Mouse (Mus musculus) lung, postnatal 25 days (tissue): ENCODE data around the gene Hdac9.

Experiments
- DNase-seq: peaks from one replicate; pipeline ENCODE4 v3.0.0; 2022; ENCODE audit warnings: low spot score

Gene Hdac9

DNA sequence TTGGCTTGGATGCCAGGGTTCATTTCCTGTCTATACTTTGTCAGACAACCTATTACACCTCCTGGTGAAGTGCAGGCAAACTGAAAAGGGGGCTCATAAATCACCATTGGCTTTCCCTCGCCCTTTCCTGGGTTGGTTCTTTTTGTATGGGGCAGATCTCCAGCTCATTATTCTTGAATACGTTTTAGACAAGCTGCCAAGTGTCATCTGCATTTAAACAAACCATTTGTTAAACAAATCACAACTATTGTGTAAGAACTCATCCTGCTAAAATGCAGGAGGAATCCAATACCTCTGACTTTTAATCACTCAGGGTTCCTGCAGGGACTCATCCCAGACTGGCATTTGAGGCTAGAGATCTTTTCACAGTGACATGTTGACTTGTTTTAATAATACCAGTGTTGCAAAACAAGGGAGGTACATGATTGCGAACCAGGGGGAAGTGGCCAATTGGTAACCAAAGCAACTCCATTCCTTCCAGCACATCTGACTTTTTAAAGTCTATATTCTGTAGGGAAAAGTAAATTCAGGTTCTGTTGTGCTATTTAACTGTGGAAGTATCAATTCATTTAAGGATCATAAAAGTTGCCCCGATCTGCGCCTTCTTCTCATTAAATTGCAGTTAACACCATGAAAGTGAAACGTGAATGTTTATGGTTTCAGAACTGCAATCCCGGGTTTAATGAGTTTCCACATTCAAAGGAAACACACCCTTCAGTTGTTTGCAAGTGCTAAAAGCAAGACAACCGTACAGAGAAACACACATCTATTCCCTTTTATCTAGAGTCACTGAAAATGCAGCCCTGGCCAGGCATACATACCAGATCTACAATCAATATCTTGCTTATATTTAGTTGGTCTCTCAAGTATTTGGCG is 696.6 kb downstream of the Hdac9 start:
- no peak for DNase-seq

DNA sequence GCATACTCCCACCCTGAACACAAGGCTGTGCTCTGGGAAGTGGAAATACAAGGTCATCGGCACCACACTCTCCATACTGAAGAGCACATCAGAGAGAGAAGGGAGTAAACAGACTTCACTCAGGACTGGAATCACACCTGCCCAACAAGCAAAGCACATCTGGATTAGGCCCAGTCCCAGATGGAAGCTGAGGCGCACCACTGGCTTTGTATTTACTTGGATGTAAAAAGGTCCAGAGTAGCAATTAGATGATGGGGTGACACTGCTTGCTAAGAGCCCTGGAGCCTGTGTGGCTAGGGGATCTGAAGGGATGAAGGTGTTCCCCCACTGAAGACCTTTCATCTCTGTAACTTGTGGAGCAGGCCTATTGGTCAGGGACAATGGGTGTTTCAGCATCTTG is 698.3 kb downstream of the Hdac9 start:
- no peak for DNase-seq

DNA sequence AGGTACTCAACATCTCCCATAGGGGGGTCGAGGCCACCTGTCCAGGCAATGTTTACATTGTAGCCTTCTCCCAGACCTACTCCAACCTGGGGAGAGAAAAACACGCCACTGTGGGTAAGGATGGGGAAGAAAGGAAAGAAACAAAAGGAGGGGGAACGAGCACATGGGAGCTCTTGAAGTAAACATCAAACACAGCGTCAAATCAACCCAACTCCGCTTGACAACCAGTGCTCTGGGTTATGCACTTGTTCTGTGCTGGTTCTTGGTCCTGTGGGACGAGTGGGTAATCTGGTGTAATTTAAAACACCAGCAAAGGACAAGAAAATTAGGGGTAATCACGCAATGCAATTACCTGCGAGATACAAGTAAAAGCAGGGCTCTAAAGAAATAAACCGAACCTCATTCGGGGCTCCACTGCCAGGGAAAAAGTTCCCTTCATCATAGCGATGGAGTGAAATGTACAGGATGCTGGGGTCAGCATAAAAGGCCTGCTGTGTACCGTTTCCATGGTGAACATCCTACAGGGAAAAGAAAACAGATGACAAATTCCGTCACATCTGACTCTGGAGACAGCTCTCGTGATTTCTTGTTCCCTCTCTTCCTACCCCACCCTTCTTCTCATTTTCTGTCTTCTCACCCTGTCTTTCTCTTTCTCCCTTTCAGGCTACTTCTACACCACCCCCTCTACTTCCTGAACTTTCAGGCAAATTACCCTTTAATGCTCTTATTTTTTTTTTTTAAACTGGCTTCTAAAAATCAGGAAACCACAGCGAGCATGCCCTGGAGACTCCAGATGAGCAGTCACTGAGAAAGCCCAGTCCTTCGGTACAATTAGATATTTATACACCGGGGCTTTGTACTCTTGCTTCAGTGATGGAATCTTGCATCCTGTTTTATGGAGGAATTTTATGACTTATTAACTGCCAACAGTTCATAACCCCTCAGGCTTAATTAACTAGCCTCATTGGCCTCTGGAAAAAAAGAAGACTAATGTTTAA is 701.6 kb downstream of the Hdac9 start:
- no peak for DNase-seq

DNA sequence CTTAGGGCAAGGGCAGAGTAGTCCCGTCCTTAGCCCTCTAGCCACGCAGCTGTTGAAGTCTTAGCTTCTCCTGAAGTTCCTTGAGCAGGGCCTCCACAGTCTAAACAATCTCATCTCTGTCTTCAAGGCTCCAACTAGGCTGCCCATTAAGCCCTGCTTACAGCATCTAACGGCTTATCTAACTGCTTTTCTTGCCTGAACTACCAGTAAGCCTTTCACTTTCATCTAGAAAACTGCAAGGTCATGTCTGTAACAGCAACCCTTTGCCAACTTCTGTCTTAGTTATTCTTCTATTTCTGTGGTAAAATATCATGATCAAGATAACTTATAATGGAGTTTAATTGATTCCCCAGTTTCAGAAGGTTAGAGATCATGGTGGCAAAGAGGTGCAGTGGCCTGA is 704.7 kb downstream of the Hdac9 start:
- DNase-seq: no peak

DNA sequence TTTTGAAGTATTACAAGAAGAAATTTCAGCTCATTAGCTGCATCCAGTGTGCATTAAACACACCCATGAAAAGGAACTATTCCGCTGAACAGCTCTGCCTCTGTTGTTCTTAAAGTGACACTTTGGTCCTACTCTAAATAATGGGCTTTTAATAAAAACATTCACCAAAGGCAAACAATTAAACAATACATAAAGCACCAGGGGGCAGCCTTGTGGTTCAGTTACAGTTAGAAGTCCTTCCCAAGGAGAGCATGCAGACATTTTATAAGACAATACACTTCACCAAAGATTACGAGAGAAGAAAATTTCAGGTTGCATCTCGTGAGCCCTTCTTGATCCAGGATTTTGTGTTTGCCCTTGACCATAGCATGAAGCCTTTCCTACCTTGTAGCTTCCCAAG is 715.4 kb downstream of the Hdac9 start:
- no peak for DNase-seq

DNA sequence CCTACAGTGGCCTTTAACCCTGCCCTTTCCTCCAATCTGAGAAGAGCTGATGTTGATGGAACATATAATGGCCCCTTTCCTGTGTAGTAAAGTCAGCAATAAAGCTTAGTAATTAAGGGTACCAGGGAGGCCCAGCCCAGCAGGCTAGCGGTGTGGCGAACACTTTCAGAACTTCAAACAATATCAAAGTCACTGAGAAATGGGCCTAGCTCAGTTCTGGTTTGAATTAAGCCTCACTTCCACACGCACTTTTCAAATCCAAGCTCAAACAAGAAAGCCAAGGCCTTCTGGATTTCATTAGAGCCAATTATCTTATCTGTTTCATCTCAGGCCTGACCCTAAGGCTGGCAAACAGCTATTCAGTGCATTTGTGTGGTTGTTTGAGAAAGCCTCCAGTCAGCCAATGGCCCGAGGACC is 716.9 kb downstream of the Hdac9 start:
- no peak for DNase-seq

DNA sequence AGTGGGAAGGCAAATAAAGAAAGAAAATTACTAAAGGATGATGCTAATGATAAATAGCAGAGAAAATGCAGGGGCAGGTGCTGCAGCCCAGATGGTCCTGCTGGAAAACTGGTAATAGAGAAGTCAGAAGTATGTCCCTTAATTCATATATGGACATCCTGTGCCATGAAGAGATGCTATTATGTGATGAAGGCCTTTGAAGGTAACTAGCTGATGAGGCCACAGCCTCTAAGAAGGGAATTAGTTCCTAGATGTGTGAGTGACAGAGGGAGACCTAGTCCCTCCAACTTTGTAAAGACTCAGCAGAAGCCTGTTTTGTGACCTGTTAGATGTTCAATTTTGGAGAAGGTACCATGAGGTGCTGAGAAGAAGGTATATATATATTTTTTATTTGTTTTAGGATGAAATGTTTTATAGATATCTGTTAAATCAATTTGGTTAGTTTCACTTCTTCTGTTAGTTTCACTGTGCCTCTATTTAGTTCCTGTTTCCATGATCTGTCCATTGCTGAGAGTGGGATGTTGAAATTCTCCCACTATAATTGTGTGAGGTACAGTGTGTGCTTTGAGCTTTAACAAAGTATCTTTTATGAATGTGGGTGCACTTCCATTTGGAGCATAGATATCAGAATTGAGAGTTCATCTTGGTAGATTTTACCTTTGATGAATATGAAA is 721.6 kb downstream of the Hdac9 start:
- peak; percentile 5 for DNase-seq

DNA sequence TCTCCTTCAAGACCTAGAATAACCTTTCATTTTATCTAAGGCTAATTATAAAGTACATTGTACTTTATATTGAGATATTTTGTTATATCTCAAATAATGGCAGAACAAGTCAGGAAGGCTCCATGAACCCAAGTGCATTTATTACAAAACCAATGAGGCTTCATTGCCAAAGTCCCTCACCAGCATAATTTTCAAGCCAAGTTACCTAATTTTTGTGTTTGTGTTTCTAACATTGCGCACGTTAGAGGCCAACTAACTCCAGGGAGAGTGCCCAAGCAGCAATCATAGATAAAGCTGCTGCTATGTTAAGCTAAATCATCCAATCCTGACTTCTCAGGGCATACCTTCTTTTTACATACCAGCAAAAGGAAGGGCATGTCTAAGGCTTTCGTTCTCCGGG is 722.8 kb downstream of the Hdac9 start:
- DNase-seq: no peak

DNA sequence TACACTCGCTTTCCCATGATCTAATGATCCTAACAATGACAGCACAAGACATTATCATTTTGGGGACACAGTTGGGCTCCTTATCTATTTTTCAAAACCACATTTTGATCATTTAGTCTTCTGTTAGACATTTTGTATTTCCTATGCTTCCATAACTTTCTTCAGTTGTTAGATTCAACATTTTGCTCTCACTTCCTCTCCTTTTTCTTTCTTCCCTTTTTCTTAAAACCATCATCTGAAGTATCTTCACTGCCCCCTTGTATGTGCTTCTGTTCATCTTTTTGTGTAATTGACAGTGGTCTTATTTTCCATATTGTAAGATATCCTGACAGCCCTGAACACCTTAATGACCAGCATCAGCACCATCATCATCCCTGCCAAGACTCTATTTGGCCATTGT is 725.6 kb downstream of the Hdac9 start:
- DNase-seq: no peak

DNA sequence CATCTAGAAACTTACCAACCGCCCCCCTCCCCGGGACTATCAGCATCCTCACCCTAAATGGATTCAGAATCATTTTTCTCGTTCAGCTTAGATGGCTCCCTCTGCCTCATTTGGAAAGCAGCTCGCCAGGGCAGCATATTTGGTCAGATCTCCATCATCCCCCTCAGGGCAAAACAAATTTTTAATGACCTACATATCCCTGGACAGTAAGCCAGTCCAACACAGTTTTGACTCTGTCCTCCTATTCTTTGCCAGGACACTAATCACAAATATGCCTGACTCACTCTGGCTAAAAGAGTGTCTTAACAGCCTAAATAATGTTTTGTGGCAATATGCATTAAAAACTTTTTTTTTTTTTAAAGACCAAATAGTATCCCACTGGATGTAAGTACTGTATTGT is 738.0 kb downstream of the Hdac9 start:
- DNase-seq: no peak

DNA sequence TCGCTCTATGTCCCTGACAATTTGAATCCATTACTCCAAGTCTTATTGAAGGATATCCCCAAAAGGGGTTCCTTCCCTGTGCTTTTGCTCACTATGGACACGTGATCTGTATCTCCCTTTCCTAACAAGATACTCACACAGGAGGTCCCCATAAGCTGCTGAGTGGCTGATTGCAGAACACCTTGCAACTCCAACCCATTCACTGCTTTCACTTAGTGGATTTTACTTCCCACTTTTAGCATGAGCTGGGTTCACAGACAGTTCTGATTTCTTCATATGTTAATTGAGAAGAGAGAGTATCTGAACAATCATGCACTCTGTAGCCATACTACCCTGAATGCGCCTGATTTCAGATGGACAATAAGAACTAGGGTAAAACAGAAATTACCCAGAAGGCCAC is 740.1 kb downstream of the Hdac9 start:
- no peak for DNase-seq

DNA sequence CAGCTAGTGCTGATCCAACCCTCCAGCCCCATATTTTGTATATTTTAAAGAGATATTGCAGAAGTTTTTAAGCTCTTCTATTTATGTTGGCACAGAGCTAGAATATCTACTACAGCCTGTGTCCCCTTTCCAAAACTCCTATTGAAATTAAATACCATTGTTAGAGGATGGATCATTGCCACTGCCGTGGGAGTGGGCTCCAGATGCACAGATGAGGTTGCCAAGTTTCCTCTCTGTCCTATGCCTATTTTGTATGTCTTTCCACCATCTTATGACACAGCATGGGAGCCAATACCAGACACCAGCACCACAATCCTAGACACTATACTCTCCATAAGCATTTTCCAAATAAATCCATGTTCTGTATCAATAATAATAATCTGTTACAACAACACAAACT is 743.9 kb downstream of the Hdac9 start:
- DNase-seq: no peak

DNA sequence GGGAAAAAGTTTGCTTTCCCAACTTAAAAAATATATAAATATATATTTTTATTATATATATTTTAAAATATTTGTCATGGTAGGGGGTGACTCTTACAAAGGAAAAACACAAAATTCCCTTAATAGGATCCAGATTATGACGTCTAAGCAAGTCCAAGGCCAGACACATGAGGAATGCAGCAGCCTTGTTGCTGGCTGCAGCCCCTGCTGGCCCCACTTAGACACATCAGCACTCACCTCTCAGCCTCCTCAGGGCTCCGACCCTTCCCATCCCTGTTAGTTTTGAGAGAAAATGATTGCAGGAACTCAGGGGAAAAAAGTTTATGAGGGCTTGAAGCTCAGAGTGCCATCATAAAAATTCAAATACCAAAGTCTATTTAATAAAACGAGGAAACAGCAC is 746.3 kb downstream of the Hdac9 start:
- DNase-seq: no peak

DNA sequence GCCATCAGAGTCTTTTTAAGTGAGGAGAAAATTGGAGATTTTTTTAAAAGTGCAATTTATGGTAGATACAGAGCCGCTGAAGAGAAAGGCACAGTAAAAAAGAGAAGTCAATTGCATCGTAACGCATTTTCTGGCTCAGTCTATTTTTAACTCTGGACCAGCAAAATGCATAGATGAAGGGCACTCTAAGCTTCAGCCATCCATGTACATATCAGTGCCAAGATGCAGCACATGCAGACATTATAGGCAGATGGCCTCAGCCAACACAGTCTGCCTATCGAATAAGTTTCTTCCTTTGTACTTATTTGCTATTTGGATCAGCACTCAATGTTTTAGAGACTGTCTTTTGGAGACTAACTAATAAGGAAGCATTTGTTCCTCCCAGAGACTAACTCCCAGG is 751.2 kb downstream of the Hdac9 start:
- DNase-seq: no peak

DNA sequence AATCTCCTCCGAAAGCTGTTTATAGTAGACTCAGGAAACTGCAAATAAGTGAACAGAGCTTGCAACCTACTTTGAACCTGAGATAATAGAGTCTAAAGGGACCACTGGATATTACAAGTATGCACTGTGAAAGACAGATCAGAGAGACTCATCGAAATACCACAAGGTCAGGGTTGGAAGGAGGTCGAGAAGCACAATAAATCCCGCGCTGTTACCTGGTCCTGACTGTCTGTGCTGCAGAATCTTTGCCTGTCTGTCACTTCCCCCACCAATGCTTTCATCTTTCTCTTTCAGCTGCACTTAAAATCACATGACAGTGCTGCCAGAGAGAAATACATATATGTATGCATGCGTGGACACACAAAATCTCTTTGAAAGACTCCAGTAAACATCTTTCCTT is 760.6 kb downstream of the Hdac9 start:
- DNase-seq: no peak

DNA sequence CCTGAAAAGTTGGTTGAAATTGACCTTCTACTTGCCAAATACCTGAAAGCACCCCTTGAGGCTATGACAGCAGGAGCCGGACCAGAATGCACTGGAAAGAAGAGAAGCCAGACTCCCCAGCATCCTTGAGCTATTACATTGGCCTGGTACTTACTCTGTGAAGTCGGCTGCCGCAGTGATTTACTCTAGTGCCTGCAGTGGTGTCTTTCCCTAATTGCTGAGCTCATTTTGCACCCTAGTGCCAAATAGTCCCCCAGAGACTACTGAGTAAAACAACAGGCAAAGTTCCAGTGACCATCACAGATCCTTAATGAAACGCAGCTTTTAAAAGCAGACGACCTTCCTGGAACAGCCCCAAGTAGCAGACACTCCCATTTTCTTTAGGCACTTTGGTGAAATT is 761.2 kb downstream of the Hdac9 start:
- no peak for DNase-seq

DNA sequence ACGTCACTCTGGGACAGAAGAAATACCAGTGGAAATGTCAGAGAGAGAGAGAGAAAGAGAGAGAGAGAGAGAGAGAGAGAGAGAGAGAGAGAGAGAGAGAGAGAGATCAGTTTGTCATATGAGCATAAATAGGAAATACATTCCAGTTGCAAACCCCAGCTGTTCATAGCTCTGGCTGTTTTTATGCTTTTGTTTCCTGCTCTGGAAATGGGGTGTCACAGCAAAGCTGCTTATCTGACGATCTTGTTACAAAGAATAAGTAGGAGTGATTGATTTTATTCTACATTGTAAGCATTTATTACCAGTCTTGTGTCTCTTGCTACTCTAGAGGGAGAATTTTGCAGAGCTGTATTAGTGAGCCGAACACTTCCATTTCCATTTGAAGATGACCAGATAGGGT is 762.1 kb downstream of the Hdac9 start:
- no peak for DNase-seq

DNA sequence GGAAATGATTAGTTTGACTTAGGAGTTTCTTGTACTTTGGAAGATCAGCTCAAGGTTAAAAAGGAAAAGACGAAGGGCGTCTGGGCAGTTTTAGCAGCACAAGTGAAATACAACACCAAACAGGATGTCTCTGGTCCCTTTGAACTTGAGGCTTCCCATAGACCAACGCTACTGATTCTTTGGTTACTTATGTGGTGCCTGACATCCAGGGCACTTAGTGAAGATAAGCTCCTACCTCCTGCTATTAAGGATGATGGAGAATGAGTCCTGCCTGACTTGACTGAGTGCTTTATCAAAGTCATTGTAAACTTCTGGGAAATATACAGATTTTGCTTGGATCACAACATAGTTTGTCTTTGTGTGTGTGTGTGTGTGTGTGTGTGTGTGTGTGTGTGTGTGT is 765.6 kb downstream of the Hdac9 start:
- DNase-seq: no peak

DNA sequence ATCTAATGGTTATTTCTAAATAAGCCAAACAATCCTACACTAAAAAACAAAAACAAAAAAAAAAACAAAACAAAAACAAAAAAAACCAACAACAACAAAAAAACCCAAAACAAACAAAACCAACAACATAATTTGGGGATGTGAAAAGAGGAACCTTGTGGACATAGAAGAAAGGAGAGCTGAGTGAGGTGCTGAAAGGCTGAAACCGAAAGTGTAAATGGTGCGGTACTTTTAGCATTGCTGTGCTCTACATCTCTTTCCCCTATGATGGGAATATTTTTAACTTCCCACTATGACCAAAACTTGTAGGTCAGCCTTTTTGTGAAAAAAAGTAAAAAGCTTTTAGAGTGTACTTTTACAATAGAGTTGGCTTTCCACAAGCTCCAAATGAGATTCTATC is 774.2 kb downstream of the Hdac9 start:
- no peak for DNase-seq

DNA sequence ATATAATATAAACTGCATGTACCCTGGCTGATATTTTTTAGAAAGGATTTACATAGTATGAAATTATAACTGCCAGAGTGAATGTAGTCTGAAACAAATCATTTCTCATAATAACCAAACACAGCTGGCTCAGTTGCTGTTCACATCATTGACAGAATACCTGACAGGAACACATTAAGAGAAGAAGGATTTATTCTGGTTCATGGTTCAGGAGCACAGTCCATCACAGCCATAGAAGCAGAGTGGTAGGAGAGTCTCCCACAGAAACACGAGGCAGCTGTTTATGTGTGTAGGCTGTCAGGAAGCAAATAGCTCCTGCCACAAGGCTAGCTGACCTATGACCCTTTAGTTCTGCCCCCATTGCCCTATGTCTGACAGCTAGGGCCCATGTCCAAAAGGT is 803.6 kb downstream of the Hdac9 start:
- no peak for DNase-seq

DNA sequence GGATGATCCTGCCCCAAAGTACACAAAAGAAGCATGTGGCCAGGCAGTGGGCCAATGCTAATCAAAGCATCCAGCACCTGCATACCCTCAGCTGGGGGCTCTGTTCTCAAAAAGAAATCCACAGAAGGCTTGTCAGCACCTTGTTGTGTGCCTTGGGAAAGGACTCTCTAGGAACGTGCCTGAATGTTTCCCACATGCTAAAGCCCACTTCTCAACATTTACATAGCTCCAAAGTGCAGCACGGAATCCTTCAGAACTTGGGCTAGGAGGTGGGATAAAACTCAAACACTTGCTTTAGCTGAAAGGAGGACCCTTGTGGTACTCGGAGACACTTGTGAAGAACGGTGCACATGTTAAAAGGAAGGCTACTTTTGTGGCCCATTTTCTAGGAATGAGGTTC is 823.9 kb downstream of the Hdac9 start:
- no peak for DNase-seq

DNA sequence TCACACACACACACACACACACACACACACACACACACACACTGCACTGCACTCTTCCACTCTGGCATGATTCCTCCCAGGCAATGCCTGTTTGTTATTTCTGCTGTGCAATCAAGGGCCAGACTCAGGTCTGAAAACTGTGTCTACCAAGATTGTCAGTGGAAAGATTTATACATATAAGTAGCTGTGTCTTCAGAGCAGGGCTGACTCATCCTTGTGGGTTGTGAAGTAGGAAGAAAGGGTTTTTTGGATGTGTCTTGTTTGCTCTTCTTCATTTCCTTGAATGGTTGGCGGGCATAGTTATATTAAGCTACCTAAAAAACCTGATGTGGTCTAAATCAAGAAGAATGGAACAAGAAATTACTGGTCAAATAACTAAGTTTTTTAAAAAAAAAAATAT is 825.0 kb downstream of the Hdac9 start:
- no peak for DNase-seq
